Mouse (Mus musculus): ENCODE measurements around the gene Map3k20. TPM values are rescaled to one million over a fixed set of nuclear protein-coding genes. Genes with fewer than 3 reads are reported as not detected.

Gene Map3k20
- polyA plus RNA-seq, 1 experiment = 54.3 TPM

GRCm38 (mm10) chr2:72379425-72379824 lies 94.0 kb downstream of the Map3k20 start:
- DNase-seq (ENCODE audit: low spot score) = no peak

- no peak for DNase-seq (ENCODE audit: low spot score)
Observed at GRCm38 (mm10) chr2:72382662-72383061, 97.2 kb downstream of the Map3k20 start.

- DNase-seq (ENCODE audit: low spot score) = no peak
Observed at GRCm38 (mm10) chr2:72383321-72383720, 97.9 kb downstream of the Map3k20 start.

- no peak for DNase-seq (ENCODE audit: low spot score)
Observed at GRCm38 (mm10) chr2:72389411-72389810, 104.0 kb downstream of the Map3k20 start.

DNA sequence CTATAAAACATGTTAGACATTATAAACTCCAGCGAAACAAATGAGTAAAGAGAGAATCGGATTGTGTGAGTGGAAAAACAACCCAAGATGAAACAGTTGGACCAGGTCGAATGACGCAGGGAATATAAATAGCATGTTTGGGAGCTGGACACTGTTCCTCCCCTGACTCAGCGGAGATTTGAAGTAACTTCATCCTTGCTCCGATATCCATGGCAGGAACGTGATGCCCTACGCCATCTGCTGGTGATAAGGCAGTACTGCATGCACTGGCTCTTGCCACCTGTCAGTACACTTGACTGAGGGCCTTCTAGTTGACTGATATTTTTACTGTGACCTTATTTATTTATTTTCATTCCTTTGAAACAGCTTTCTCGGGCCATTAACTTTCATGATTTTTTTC lies 104.5 kb downstream of the Map3k20 start:
- DNase-seq (ENCODE audit: low spot score) = peak; percentile 58

DNA sequence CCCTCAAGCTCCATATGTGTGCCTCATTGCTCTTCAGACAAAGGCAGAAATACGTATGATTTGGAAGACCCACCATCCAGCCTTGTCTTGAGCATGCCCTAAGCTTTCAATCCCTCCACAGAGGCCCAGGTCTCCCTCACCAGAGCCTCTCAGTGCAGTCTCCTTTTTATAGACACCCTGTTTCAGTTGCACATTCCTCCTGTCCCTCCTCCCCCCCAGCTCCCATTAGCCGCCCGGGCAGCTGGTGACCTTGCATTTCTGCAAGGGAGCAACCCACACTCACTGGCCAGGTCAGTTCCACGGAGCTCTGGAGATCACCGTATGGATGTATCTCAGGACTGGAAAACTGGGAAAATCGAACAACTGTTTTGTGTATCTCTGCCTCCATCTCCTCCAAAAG lies 105.0 kb downstream of the Map3k20 start:
- DNase-seq (ENCODE audit: low spot score) = no peak

DNA sequence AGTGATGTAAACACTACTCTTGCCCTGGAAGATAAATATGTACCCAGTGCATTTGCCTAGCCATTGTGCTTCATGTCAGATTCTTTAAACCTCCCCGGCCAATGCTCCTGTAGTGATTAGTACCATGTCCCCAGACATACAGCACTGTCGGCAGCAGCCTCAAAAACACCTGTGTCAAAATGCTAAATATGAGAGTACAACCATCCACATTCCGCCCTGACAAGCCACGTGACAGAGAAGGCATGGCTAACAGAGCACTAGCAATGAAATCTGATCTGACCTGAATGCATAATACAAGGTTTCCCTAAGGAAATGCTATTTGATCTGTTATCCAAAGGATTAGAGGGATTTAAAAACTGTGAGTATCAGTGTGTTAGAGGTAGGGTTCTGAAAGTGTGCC lies 105.6 kb downstream of the Map3k20 start:
- DNase-seq (ENCODE audit: low spot score) = no peak

- DNase-seq (ENCODE audit: low spot score) = no peak
Observed at GRCm38 (mm10) chr2:72391721-72392120, 106.3 kb downstream of the Map3k20 start.

- DNase-seq (ENCODE audit: low spot score) = no peak
Observed at GRCm38 (mm10) chr2:72392316-72392715, 106.9 kb downstream of the Map3k20 start.

- no peak for DNase-seq (ENCODE audit: low spot score)
Observed at GRCm38 (mm10) chr2:72396934-72397333, 111.5 kb downstream of the Map3k20 start.

GRCm38 (mm10) chr2:72398227-72398626 lies 112.8 kb downstream of the Map3k20 start:
- DNase-seq (ENCODE audit: low spot score) = peak; percentile 36

GRCm38 (mm10) chr2:72399469-72400195 lies 114.2 kb downstream of the Map3k20 start:
- DNase-seq (ENCODE audit: low spot score) = no peak

DNA sequence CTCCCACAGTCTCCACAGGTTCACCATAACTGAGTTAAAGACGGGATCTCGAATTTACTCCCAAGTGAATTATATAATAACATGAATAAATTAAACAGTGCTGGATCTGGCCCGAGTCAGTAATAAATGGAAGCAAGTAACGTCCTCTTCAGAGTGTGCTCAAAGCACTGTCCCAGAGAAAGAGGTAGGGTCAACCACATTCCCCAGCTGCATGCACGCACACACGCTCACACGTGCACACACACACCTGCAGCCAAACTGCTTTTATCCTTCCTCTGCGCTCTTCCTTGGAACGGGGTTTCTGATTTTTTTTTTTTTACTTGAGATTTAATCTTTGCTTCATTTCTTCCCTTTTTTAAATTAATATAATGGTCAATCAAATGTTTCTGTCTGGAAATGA lies 115.9 kb downstream of the Map3k20 start:
- no peak for DNase-seq (ENCODE audit: low spot score)

- no peak for DNase-seq (ENCODE audit: low spot score)
Observed at GRCm38 (mm10) chr2:72405621-72406555, 120.5 kb downstream of the Map3k20 start.

DNA sequence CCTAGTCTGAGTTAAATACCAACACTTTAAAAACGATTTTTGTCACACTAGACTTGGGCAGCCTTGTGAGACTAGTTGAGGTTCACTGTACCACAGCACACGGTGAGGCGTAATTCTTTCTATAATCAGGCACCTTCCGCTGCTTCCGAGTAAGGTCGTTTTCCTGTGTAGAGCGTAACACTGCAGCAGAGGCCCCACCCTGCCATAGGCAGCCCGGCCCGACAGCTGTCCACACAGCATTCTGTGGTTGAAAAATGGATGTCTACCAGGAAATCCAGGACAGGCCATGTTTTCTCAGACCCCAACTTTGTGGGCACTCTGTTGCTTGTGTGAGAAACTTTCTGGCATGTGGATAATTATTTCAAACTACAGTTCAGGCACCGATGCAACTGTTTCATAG lies 121.3 kb downstream of the Map3k20 start:
- no peak for DNase-seq (ENCODE audit: low spot score)

- no peak for DNase-seq (ENCODE audit: low spot score)
Observed at GRCm38 (mm10) chr2:72407341-72408092, 122.1 kb downstream of the Map3k20 start.

DNA sequence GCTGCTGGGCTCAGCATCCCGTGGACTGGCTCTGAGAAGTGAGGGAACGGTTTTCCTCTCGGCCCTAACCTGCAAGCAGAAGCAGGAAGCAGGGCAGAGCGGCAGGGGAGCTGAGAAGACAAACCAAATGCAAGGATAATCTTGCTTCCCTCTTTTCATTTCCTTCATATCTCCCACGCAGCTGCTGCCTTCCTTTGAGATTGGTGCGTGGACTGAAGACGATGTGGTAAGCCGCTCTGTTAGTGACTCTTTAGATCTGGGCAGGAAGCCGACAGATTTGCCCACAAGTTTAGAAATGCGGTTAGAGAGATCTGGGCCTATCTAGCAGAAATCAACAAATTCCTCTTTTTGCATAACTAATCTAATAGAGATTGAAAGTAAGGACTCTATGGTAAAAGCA lies 124.5 kb downstream of the Map3k20 start:
- DNase-seq (ENCODE audit: low spot score) = no peak

- DNase-seq (ENCODE audit: low spot score) = no peak
Observed at GRCm38 (mm10) chr2:72412266-72412665, 126.8 kb downstream of the Map3k20 start.

GRCm38 (mm10) chr2:72415416-72415815 lies 130.0 kb downstream of the Map3k20 start:
- no peak for DNase-seq (ENCODE audit: low spot score)

- DNase-seq (ENCODE audit: low spot score) = no peak
Observed at GRCm38 (mm10) chr2:72416095-72417080, 131.0 kb downstream of the Map3k20 start.

GRCm38 (mm10) chr2:72420561-72420960 lies 135.1 kb downstream of the Map3k20 start:
- no peak for DNase-seq (ENCODE audit: low spot score)

Data from urinary bladder, adult 2 months (tissue).